Mouse (Mus musculus): ENCODE results near the gene Rwdd3.

Rwdd3 gene

GRCm38 (mm10) chr3:121159566-121159965, 11.9 kb downstream of the Rwdd3 start:
- DNase-seq, result no peak

GRCm38 (mm10) chr3:121158901-121159351, 12.6 kb downstream of the Rwdd3 start:
- no peak for DNase-seq

- DNase-seq, result no peak
Measured at GRCm38 (mm10) chr3:121157546-121158330, 13.8 kb downstream of the Rwdd3 start.

- DNase-seq, result no peak
Measured at GRCm38 (mm10) chr3:121156451-121157186, 14.9 kb downstream of the Rwdd3 start.

GRCm38 (mm10) chr3:121156043-121156442, 15.5 kb downstream of the Rwdd3 start:
- DNase-seq, result no peak

- peak; percentile 11 for DNase-seq
Measured at GRCm38 (mm10) chr3:121133937-121134336, 37.6 kb downstream of the Rwdd3 start.

GRCm38 (mm10) chr3:121133039-121133438, 38.5 kb downstream of the Rwdd3 start:
- DNase-seq, result no peak

GRCm38 (mm10) chr3:121127171-121127570, 44.3 kb downstream of the Rwdd3 start:
- no peak for DNase-seq

- DNase-seq, result peak; percentile 7
Measured at GRCm38 (mm10) chr3:121126476-121126875, 45.0 kb downstream of the Rwdd3 start.

- DNase-seq, result no peak
Measured at GRCm38 (mm10) chr3:121121072-121121471, 50.4 kb downstream of the Rwdd3 start.

GRCm38 (mm10) chr3:121116590-121116989, 54.9 kb downstream of the Rwdd3 start:
- peak; percentile 39 for DNase-seq

- DNase-seq, result peak; percentile 50
Measured at GRCm38 (mm10) chr3:121116067-121116466, 55.4 kb downstream of the Rwdd3 start.

- no peak for DNase-seq
Measured at GRCm38 (mm10) chr3:121111068-121111467, 60.4 kb downstream of the Rwdd3 start.

GRCm38 (mm10) chr3:121110430-121110829, 61.1 kb downstream of the Rwdd3 start:
- no peak for DNase-seq

- no peak for DNase-seq
Measured at GRCm38 (mm10) chr3:121107481-121107880, 64.0 kb downstream of the Rwdd3 start.

GRCm38 (mm10) chr3:121105408-121105708, 66.1 kb downstream of the Rwdd3 start:
- no peak for DNase-seq
